Mouse (Mus musculus) regulatory T cell (primary cell): ENCODE measurements around the gene Barx2.

ENCODE experiments used
- in situ Hi-C: fragments of 300-600 bp; cut with MboI, MseI; formaldehyde crosslinking; loops from one replicate; pipeline ENCODE4 v1.15.1; 2025; ENCODE audit warnings: high pct_unique_total_duplicates

Gene Barx2

GRCm38 (mm10) chr9:31894775-31895320 is 18.4 kb downstream of the Barx2 start:
- in situ Hi-C loops, result no loop called here

- in situ Hi-C loops, result no loop called here
These were observed 24.9 kb downstream of the Barx2 start for GRCm38 (mm10) chr9:31888333-31888732.

- in situ Hi-C loops, result no loop called here
These were observed 27.0 kb downstream of the Barx2 start for GRCm38 (mm10) chr9:31886258-31886657.

- in situ Hi-C loops, result no loop called here
These were observed 30.9 kb downstream of the Barx2 start for GRCm38 (mm10) chr9:31882376-31882775.

GRCm38 (mm10) chr9:31875556-31875955 is 37.7 kb downstream of the Barx2 start:
- in situ Hi-C loops, result no loop called here

GRCm38 (mm10) chr9:31874236-31874635 is 39.0 kb downstream of the Barx2 start:
- in situ Hi-C loops, result no loop called here

GRCm38 (mm10) chr9:31871410-31871809 is 41.9 kb downstream of the Barx2 start:
- in situ Hi-C loops, result no loop called here

- in situ Hi-C loops, result no loop called here
These were observed 44.3 kb downstream of the Barx2 start for GRCm38 (mm10) chr9:31868823-31869460.

- in situ Hi-C loops, result no loop called here
These were observed 49.4 kb downstream of the Barx2 start for GRCm38 (mm10) chr9:31863830-31864229.

- in situ Hi-C loops, result no loop called here
These were observed 53.8 kb downstream of the Barx2 start for GRCm38 (mm10) chr9:31859446-31859845.

GRCm38 (mm10) chr9:31858720-31859340 is 54.4 kb downstream of the Barx2 start:
- in situ Hi-C loops, result no loop called here

GRCm38 (mm10) chr9:31857512-31857911 is 55.8 kb downstream of the Barx2 start:
- in situ Hi-C loops, result no loop called here

- in situ Hi-C loops, result no loop called here
These were observed 56.8 kb downstream of the Barx2 start for GRCm38 (mm10) chr9:31856437-31856836.

- in situ Hi-C loops, result no loop called here
These were observed 57.6 kb downstream of the Barx2 start for GRCm38 (mm10) chr9:31855668-31856067.

- in situ Hi-C loops, result no loop called here
These were observed 61.6 kb downstream of the Barx2 start for GRCm38 (mm10) chr9:31851710-31852109.

- in situ Hi-C loops, result no loop called here
These were observed 62.6 kb downstream of the Barx2 start for GRCm38 (mm10) chr9:31850706-31851105.

GRCm38 (mm10) chr9:31849387-31849786 is 63.9 kb downstream of the Barx2 start:
- in situ Hi-C loops, result no loop called here

- in situ Hi-C loops, result no loop called here
These were observed 68.6 kb downstream of the Barx2 start for GRCm38 (mm10) chr9:31844614-31845013.

GRCm38 (mm10) chr9:31841108-31841815 is 72.0 kb downstream of the Barx2 start:
- in situ Hi-C loops, result no loop called here

- in situ Hi-C loops, result no loop called here
These were observed 72.7 kb downstream of the Barx2 start for GRCm38 (mm10) chr9:31840571-31840970.

GRCm38 (mm10) chr9:31840037-31840436 is 73.2 kb downstream of the Barx2 start:
- in situ Hi-C loops, result no loop called here
